In genomic region chr1:86571941-86572340, GRCm38 (mm10) we compare ENCODE assay signal across 24 mouse cellular contexts. TPM values are rescaled to one million over a fixed set of nuclear protein-coding genes. Genes with fewer than 3 reads are reported as not detected.
A peak's percentile ranks its signal among the peaks of the same experiment; 100 is the strongest.
DNase-seq lines count a peak whose midpoint lies in the region; ATAC-seq and TF ChIP-seq lines count a peak whose summit lies in the region.
"Had no signal": no experiment of that assay in that cellular context is flagged by ENCODE, and none has a peak within 500 bp of the region (broad histone marks: within the 10 kb centered on the region; RNA-seq: fewer than 3 reads in every experiment).

No protein-coding gene starts in this region.

- TF ChIP-seq RAD21 in MEL (IDR thresholded peaks at IDR 0.05; ENCODE audit: low read depth, low read length), result no peak

- H3K36me3 ChIP-seq in MEL (ENCODE audit: control insufficient read depth in 1 of 2, insufficient read depth in 2 of 2, low read length in 2 of 2), result peaks cover 4 to 43% of the 10 kb centered on the region in 2 experiments

- no peaks in the 10 kb centered on the region for H3K9me3 ChIP-seq in MEL (replicated peaks; ENCODE audit: insufficient read depth, low read length)
- H3K9me3 ChIP-seq: G1E had no signal

- TF ChIP-seq CTCF in MEL (IDR thresholded peaks at IDR 0.05 in 2 of 3, conservative IDR thresholded peaks at IDR 0.05 in 1 of 3; ENCODE audit: control insufficient read depth in 1 of 3, insufficient read depth in 1 of 3, low read depth in 2 of 3, low read length in 3 of 3, poor library complexity in 1 of 3, severe bottlenecking in 1 of 3), result no peak

- peak overlapping the region; percentile 92 for H3K27ac ChIP-seq in MEL (ENCODE audit: control insufficient read depth, low read depth, low read length)

- H3K4me3 ChIP-seq in MEL (ENCODE audit: control insufficient read depth in 1 of 2, insufficient read depth in 1 of 2, low read depth in 2 of 2, low read length in 2 of 2), result peak overlapping the region in 1 of 2 experiments; percentile 2; a peak in 1 of 4 replicates

- H3K79me2 ChIP-seq in MEL (ENCODE audit: control insufficient read depth, insufficient read depth, low read length, poor library complexity), result no peaks in the 10 kb centered on the region; the same call in none of the 2 replicates

- TF ChIP-seq EP300 in MEL (IDR thresholded peaks at IDR 0.05; ENCODE audit: low read depth in 1 of 2, low read length in 2 of 2), result no peak

- DNase-seq in frontal cortex, postnatal 36 days (ENCODE audit: low spot score in 2 of 2), result no peak
- DNase-seq in right cerebral cortex, adult 18-20 months, result peak; percentile 30
- no peak for DNase-seq in right cerebral cortex, postnatal 4 days
- peak; percentile 48 for DNase-seq in MEL (ENCODE audit: low read depth, low spot score)
- DNase-seq in brain, adult 2 months (ENCODE audit: low read depth, low spot score), result peak; percentile 56
- no peak for DNase-seq in cerebellum, postnatal 4 days (ENCODE audit: low spot score in 2 of 2)
- DNase-seq in gastrocnemius, adult 8-10 months (ENCODE audit: low spot score in 2 of 2), result no peak
- DNase-seq: adrenal gland, adult 2 months; adrenal gland, adult 8-10 months; adrenal gland, postnatal 10 days; adrenal gland, postnatal 14 days; adrenal gland, postnatal 25 days; adrenal gland, postnatal 36 days; B cell, adult 2 months; cerebellum, adult 11 months; cerebellum, adult 11-12 months; cerebellum, adult 18-20 months; cerebellum, adult 2 months had no signal

- TF ChIP-seq POLR2A in MEL (IDR thresholded peaks at IDR 0.05; ENCODE audit: control insufficient read depth in 1 of 2, insufficient read depth in 1 of 2, low read depth in 1 of 2, low read length in 2 of 2, poor library complexity in 1 of 2), result no peak

- ATAC-seq in frontal cortex, adult (ENCODE audit: low TSS enrichment), result peak; percentile 85
- ATAC-seq: activated CD4-positive, CD25-positive, alpha-beta regulatory T cell, adult 4 months; CD4-positive, CD25-positive, alpha-beta regulatory T cell, adult 4 months; Patski had no signal

- H3K4me1 ChIP-seq in MEL (ENCODE audit: control insufficient read depth in 1 of 2, insufficient read depth in 2 of 2, low read length in 2 of 2), result peaks cover 21 to 50% of the 10 kb centered on the region in 2 experiments

- H3K9ac ChIP-seq in MEL (ENCODE audit: control insufficient read depth, low read depth, low read length, poor library complexity, severe bottlenecking), result peak overlapping the region; percentile 55

- H3K27me3 ChIP-seq in MEL (ENCODE audit: control insufficient read depth in 1 of 2, insufficient read depth in 2 of 2, low read length in 2 of 2), result no peaks in the 10 kb centered on the region
- H3K27me3 ChIP-seq: CH12.LX, Patski had no signal

TF ChIP-seq in MEL, 35 proteins besides CTCF, POLR2A, EP300 and RAD21:
- no peak for TF ChIP-seq GABPA (IDR thresholded peaks at IDR 0.05; ENCODE audit: low read depth, low read length)
- peak; percentile 19; the same call in 1 of the 2 replicates for TF ChIP-seq NELFE (IDR thresholded peaks at IDR 0.05; ENCODE audit: low read depth, low read length)

RNA-seq across cellular contexts. Expression of gene Pde6d, which starts 10.5 kb away (rescaled TPM):
- 13.4 and 13.8 TPM in 2 replicates for total RNA-seq in MEL (2012; rRNA removed)
- polyA plus RNA-seq in MEL (2012; ENCODE audit: insufficient read depth in 1 of 2, insufficient read length in 2 of 2, low read depth in 1 of 2, low replicate concordance in 2 of 2, missing spikeins in 1 of 2), result 10 to 100 TPM in 1 of 2 experiments, not detected in 1; 79.9 TPM
- 10 to 100 TPM; 24.5 to 33.4 (median 26.8) TPM for total RNA-seq in gastrocnemius, adult 8-10 months (2022)

RNA-seq across cellular contexts. Expression of gene Cops7b, which starts 10.8 kb away (rescaled TPM):
- 34.3 and 36.0 TPM in 2 replicates for total RNA-seq in MEL (2012; rRNA removed)
- 10 to 100 TPM in 1 of 2 experiments, not detected in 1; 64.8 TPM for polyA plus RNA-seq in MEL (2012; ENCODE audit: insufficient read depth in 1 of 2, insufficient read length in 2 of 2, low read depth in 1 of 2, low replicate concordance in 2 of 2, missing spikeins in 1 of 2)
- 10 to 100 TPM in 3 of 4 experiments, 1 to 10 TPM in 1; 9.6 to 10.5 (median 10.3) TPM for total RNA-seq in gastrocnemius, adult 8-10 months (2022)

RNA-seq across cellular contexts. Expression of gene Ptma, which starts 45.4 kb away (rescaled TPM):
- total RNA-seq in MEL (2012; rRNA removed), result 3,309 and 3,407 TPM in 2 replicates
- 1,000 to 10,000 TPM; 2,419 to 4,891 TPM for polyA plus RNA-seq in MEL (2012; ENCODE audit: insufficient read depth in 1 of 2, insufficient read length in 2 of 2, low read depth in 1 of 2, low replicate concordance in 2 of 2, missing spikeins in 1 of 2)
- 10 to 100 TPM; 50.9 to 76.9 (median 67.7) TPM for total RNA-seq in gastrocnemius, adult 8-10 months (2022)

Comparison
In these comparisons a context has a peak if more than half of its experiments do, and no peak if none do; other contexts are left out.
1. DNase-seq: peak in right cerebral cortex, adult 18-20 months (single experiment), MEL (single experiment) and brain, adult 2 months (single experiment); none in frontal cortex, postnatal 36 days (0 of 2), right cerebral cortex, postnatal 4 days (single experiment), cerebellum, postnatal 4 days (0 of 2) and gastrocnemius, adult 8-10 months (0 of 2).
2. RNA of gene Ptma, which starts 45.4 kb away (total RNA-seq): 3,309 to 3,407 TPM in MEL; 50.9 to 76.9 TPM in gastrocnemius, adult 8-10 months; every median in the first group is over 10 times any median in the second.